Mouse (Mus musculus) intestine, embryonic 15.5 days (tissue): ENCODE data around the gene Svs3b. TPM values are rescaled to one million over a fixed set of nuclear protein-coding genes. Genes with fewer than 3 reads are reported as not detected.
"Not testable (repeated sequence)": the region's sequence is repeated elsewhere in the genome, so short reads cannot be mapped to it uniquely, and the experiment has no call there.

ENCODE experiments used
- ATAC-seq: fragments of 200-750 bp; cut with Nextera tagmentation; 2 replicates; pipeline ENCODE4 v1.8.0; 2017; ENCODE audit warnings: moderate TSS enrichment, moderate library complexity
- H3K27ac ChIP-seq: fragments of 300-500 bp; sonication (generic); 2 replicates; pipeline ENCODE4 v1.5.1; 2015; ENCODE audit warnings: mild to moderate bottlenecking, inconsistent platforms
- H3K27me3 ChIP-seq: fragments of 300-500 bp; sonication (generic); replicated peaks from 2 replicates; pipeline ENCODE4 v1.6.1; 2015; ENCODE audit warnings: inconsistent platforms
- H3K36me3 ChIP-seq: fragments of 300-500 bp; sonication (generic); 2 replicates; pipeline ENCODE4 v1.6.1; 2015; ENCODE audit warnings: inconsistent platforms
- H3K4me1 ChIP-seq: fragments of 300-500 bp; sonication (generic); replicated peaks from 2 replicates; pipeline ENCODE4 v1.6.1; 2015; ENCODE audit warnings: inconsistent platforms
- H3K4me2 ChIP-seq: fragments of 300-500 bp; sonication (generic); replicated peaks from 2 replicates; pipeline ENCODE4 v1.6.1; 2015; ENCODE audit warnings: mild to moderate bottlenecking, inconsistent platforms
- H3K4me3 ChIP-seq: fragments of 300-500 bp; sonication (generic); replicated peaks from 2 replicates; pipeline ENCODE4 v1.5.1; 2015; ENCODE audit warnings: inconsistent platforms
- H3K9ac ChIP-seq: fragments of 300-500 bp; sonication (generic); 2 replicates; pipeline ENCODE4 v1.6.1; 2015; ENCODE audit warnings: inconsistent platforms
- H3K9me3 ChIP-seq: fragments of 300-500 bp; sonication (generic); 2 replicates; pipeline ENCODE4 v1.6.1; 2016; ENCODE audit warnings: inconsistent platforms
- WGBS: fragments of 180-500 bp; shearing (Covaris S2); methylation state at CpG from one replicate; pipeline ENCODE4 v1.1.7; 2015; 5-methylcytosine and 5-hydroxymethylcytosine counted together
- polyA plus RNA-seq: library from polyadenylated mRNA; unstranded; fragments of >200 nt; fragmentation: Nextera tagmentation; extraction: Ambion mirVana; gene quantifications from 2 replicates; pipeline ENCODE4 v1.2.1, GENCODE M21; 2015

Svs3b gene
- polyA plus RNA-seq, result not detected in 2 replicates

GRCm38 (mm10) chr2:164256540-164256939 is at the start of gene Svs3b:
Gene Svs3b, minus strand, starts transcription at chr2:164256640.
- WGBS, result 61% methylated on average over 1 of the region's 1 CpGs
- ATAC-seq, result not testable (repeated sequence)

GRCm38 (mm10) chr2:164288968-164289367 is 32.5 kb upstream of the Svs3b start, which contains the start of gene Svs3a:
Gene Svs3a, plus strand, starts transcription at chr2:164289268.
- not testable (repeated sequence) for H3K9ac ChIP-seq, ATAC-seq, H3K4me3 ChIP-seq, H3K27me3 ChIP-seq, H3K36me3 ChIP-seq, H3K9me3 ChIP-seq, H3K27ac ChIP-seq, H3K4me1 ChIP-seq, H3K4me2 ChIP-seq
- 63% methylated on average over 1 of the region's 1 CpGs for WGBS

More at GRCm38 (mm10) chr2:164256540-164256939, at the start of gene Svs3b:
- not testable (repeated sequence) for H3K9ac ChIP-seq, H3K27me3 ChIP-seq, H3K4me2 ChIP-seq, H3K4me3 ChIP-seq, H3K4me1 ChIP-seq, H3K9me3 ChIP-seq, H3K27ac ChIP-seq, H3K36me3 ChIP-seq

- 91% methylated on average over 4 of the region's 4 CpGs for WGBS
- H3K4me2 ChIP-seq, result no peak within 1 kb of the TSS
Measured at GRCm38 (mm10) chr2:164278359-164278758, 21.9 kb upstream of the Svs3b start, which contains the start of gene Svs4. Gene Svs4, minus strand, starts transcription at chr2:164278459.

GRCm38 (mm10) chr2:164238366-164238765 is 18.1 kb downstream of the Svs3b start, which contains the start of gene Svs2:
Gene Svs2, minus strand, starts transcription at chr2:164238466.
- H3K27ac ChIP-seq, result no peak within 1 kb of the TSS
- H3K36me3 ChIP-seq, result no peaks in the 10 kb centered on the region
- ATAC-seq, result no peak
- no peak within 1 kb of the TSS for H3K4me2 ChIP-seq
- 83% methylated on average over 3 of the region's 3 CpGs for WGBS
- H3K9me3 ChIP-seq, result no peaks in the 10 kb centered on the region
- H3K4me1 ChIP-seq, result no peaks in the 10 kb centered on the region
- H3K4me3 ChIP-seq, result no peak within 1 kb of the TSS
- H3K9ac ChIP-seq, result no peak within 1 kb of the TSS
- H3K27me3 ChIP-seq, result no peaks in the 10 kb centered on the region

More at GRCm38 (mm10) chr2:164278359-164278758, 21.9 kb upstream of the Svs3b start, which contains the start of gene Svs4:
- ATAC-seq, result no peak
- no peaks in the 10 kb centered on the region for H3K27me3 ChIP-seq
- no peaks in the 10 kb centered on the region for H3K4me1 ChIP-seq
- H3K36me3 ChIP-seq, result no peaks in the 10 kb centered on the region
- no peak within 1 kb of the TSS for H3K9ac ChIP-seq
- H3K9me3 ChIP-seq, result no peaks in the 10 kb centered on the region
- no peak within 1 kb of the TSS for H3K27ac ChIP-seq
- H3K4me3 ChIP-seq, result no peak within 1 kb of the TSS

GRCm38 (mm10) chr2:164232671-164233070 is 23.8 kb downstream of the Svs3b start:
- Histone ChIP-seq H3K9ac (no peak overlapping the region), H3K4me3 (no peak overlapping the region), H3K9me3 (no peaks in the 10 kb centered on the region), H3K4me2 (no peak overlapping the region), H3K27me3 (no peaks in the 10 kb centered on the region), H3K4me1 (no peaks in the 10 kb centered on the region), H3K36me3 (no peaks in the 10 kb centered on the region), H3K27ac (no peak overlapping the region)
- ATAC-seq, result peak; percentile 43
- 71% methylated on average over 8 of the region's 8 CpGs for WGBS

GRCm38 (mm10) chr2:164228361-164229070 is 27.9 kb downstream of the Svs3b start:
- Histone ChIP-seq H3K9ac (no peak overlapping the region), H3K9me3 (no peaks in the 10 kb centered on the region), H3K27ac (no peak overlapping the region), H3K36me3 (no peaks in the 10 kb centered on the region), H3K4me1 (no peaks in the 10 kb centered on the region), H3K4me2 (no peak overlapping the region), H3K4me3 (no peak overlapping the region), H3K27me3 (no peaks in the 10 kb centered on the region)
- WGBS, result 85% methylated on average over 8 of the region's 8 CpGs
- ATAC-seq, result no peak

- H3K27ac ChIP-seq, result no peak within 1 kb of the TSS
- H3K4me3 ChIP-seq, result 0 out of 2 replicates have a peak within 1 kb of the TSS, but pooled peaks have one; percentile 7
- no peaks in the 10 kb centered on the region for H3K4me1 ChIP-seq
- no peaks in the 10 kb centered on the region for H3K27me3 ChIP-seq
- peak within 1 kb of the TSS; percentile 45 for H3K4me2 ChIP-seq
- H3K36me3 ChIP-seq, result no peaks in the 10 kb centered on the region
- peak; percentile 81 for ATAC-seq
- 41% methylated on average over 11 of the region's 11 CpGs for WGBS
- H3K9me3 ChIP-seq, result no peaks in the 10 kb centered on the region
- H3K9ac ChIP-seq, result no peak within 1 kb of the TSS
Measured at GRCm38 (mm10) chr2:164221522-164221921, 34.9 kb downstream of the Svs3b start, which contains the start of gene Wfdc15b. Gene Wfdc15b, minus strand, starts transcription at chr2:164221660.

GRCm38 (mm10) chr2:164219295-164219694 is 37.1 kb downstream of the Svs3b start:
- WGBS, result 89% methylated on average over 9 of the region's 9 CpGs
- H3K27ac ChIP-seq, result no peak overlapping the region
- no peaks in the 10 kb centered on the region for H3K4me1 ChIP-seq
- no peak for ATAC-seq
- H3K27me3 ChIP-seq, result no peaks in the 10 kb centered on the region
- H3K9me3 ChIP-seq, result no peaks in the 10 kb centered on the region
- no peak overlapping the region for H3K4me3 ChIP-seq
- H3K36me3 ChIP-seq, result no peaks in the 10 kb centered on the region
- H3K9ac ChIP-seq, result no peak overlapping the region
- H3K4me2 ChIP-seq, result no peak overlapping the region

GRCm38 (mm10) chr2:164212711-164213110 is 43.7 kb downstream of the Svs3b start:
- Histone ChIP-seq H3K9me3 (no peaks in the 10 kb centered on the region), H3K27ac (no peak overlapping the region), H3K9ac (no peak overlapping the region), H3K4me3 (no peak overlapping the region), H3K4me2 (no peak overlapping the region), H3K4me1 (no peaks in the 10 kb centered on the region), H3K36me3 (no peaks in the 10 kb centered on the region), H3K27me3 (no peaks in the 10 kb centered on the region)
- no peak for ATAC-seq
- 90% methylated on average over 5 of the region's 5 CpGs for WGBS

- no peak for ATAC-seq
- WGBS, result 85% methylated on average over 4 of the region's 4 CpGs
Measured at GRCm38 (mm10) chr2:164210892-164211291, 45.5 kb downstream of the Svs3b start.

GRCm38 (mm10) chr2:164206676-164207075 is 49.8 kb downstream of the Svs3b start:
- WGBS, result 72% methylated on average over 4 of the region's 4 CpGs
- Histone ChIP-seq H3K27ac (no peak overlapping the region), H3K9me3 (no peaks in the 10 kb centered on the region), H3K27me3 (no peaks in the 10 kb centered on the region), H3K4me2 (no peak overlapping the region), H3K4me3 (no peak overlapping the region), H3K4me1 (no peaks in the 10 kb centered on the region), H3K9ac (no peak overlapping the region), H3K36me3 (no peaks in the 10 kb centered on the region)
- ATAC-seq, result no peak

More at GRCm38 (mm10) chr2:164210892-164211291, 45.5 kb downstream of the Svs3b start:
- H3K4me1 ChIP-seq, result no peaks in the 10 kb centered on the region
- no peaks in the 10 kb centered on the region for H3K27me3 ChIP-seq
- no peaks in the 10 kb centered on the region for H3K9me3 ChIP-seq
- H3K4me2 ChIP-seq, result no peak overlapping the region
- H3K36me3 ChIP-seq, result no peaks in the 10 kb centered on the region
- H3K9ac ChIP-seq, result no peak overlapping the region
- H3K4me3 ChIP-seq, result no peak overlapping the region
- H3K27ac ChIP-seq, result no peak overlapping the region

- not testable (repeated sequence) for H3K4me2 ChIP-seq, H3K27me3 ChIP-seq, H3K9ac ChIP-seq, H3K36me3 ChIP-seq, H3K4me1 ChIP-seq, H3K9me3 ChIP-seq, ATAC-seq, H3K27ac ChIP-seq, H3K4me3 ChIP-seq
- 92% methylated on average over 10 of the region's 10 CpGs for WGBS
Measured at GRCm38 (mm10) chr2:164206011-164206410, 50.4 kb downstream of the Svs3b start.
